Mouse (Mus musculus) layer of hippocampus, adult 18-20 months (tissue): ENCODE data around the gene Slc30a5. TPM values are rescaled to one million over a fixed set of nuclear protein-coding genes. Genes with fewer than 3 reads are reported as not detected.
"Not testable (repeated sequence)": the region's sequence is repeated elsewhere in the genome, so short reads cannot be mapped to it uniquely, and the experiment has no call there.

Experiments
- DNase-seq, 2 experiments: peaks; one replicate each; pipeline ENCODE4 v3.0.0; 2022; ENCODE audit warnings: low spot score in 2 of 2
- total RNA-seq, 2 experiments: library from RNA; stranded (reverse); gene quantifications; 2 replicates each; pipeline ENCODE4 v1.2.3; 2021

Slc30a5 gene
- total RNA-seq, 2 experiments from 2014 or later = 36.6 to 36.8 TPM

DNA sequence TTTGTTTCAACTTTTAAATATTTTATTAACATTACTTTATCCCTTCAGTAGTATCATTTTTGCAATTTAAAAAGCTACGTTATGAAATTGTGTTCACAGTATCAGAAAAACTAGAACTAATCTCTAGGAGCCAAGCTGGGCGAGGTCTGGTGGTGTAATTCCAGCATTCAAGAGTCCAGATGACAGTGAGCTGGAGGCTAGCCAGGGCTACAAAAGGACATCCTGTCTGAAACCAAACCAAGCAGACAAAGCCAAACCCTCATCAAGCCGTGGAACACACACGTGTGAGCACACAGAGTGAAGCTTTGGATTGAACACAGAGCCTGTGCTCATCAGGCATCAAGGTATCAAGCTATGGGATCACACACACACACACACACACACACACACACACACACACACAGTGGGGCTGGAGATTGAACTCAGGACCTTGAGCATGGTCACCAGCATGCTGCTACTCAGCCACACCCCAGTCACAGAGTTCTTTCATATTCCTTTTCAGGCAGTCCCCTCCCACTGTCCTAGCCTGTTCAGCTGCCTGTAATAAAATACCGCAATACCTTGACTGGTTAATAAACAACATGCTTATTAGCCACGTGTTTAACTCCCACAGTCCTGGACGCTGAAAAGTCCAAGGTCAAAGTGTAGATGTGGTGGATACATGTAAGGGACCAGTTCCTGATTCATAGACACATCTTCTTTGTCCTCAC is 9.9 kb upstream of the Slc30a5 start:
- DNase-seq = no peak

DNA sequence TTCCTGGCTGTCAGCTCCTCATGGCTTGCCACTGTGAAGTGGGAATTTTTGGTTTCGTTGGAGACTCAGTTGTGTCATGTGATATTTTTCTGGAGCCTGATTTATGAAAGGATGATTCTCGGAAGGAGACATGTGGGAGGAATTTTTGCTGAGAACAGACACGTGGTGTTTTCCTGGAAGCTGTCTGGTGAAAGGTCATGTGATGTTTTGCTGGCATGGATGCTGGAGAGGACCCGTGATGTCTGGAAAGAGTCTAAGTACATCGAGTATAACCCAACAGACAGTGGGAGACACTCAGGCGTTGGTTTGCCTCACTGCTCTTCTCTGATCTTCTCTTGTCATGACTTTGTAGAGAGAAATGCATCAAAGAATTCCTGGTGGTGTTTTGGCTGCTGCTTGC is 8.5 kb upstream of the Slc30a5 start:
- DNase-seq = no peak

DNA sequence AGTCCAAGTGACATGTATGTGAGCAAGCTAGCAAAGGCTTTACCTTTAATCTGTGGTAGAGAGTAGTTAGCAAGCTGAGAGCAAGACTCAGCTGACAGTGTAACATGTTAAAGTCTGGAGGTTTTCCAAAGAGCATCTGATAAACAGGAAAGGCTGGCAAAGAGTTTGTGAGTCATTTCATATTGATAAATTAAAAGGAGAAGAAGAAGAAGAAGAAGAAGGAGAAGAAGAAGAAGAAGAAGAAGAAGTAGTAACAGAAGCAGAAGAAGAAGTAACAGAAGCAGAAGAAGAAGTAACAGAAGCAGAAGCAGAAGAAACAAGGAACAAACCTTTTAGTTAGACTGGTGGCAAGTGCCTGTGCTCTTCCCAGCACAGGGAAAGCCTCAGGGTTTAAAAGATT is 1.6 kb upstream of the Slc30a5 start:
- no peak for DNase-seq

DNA sequence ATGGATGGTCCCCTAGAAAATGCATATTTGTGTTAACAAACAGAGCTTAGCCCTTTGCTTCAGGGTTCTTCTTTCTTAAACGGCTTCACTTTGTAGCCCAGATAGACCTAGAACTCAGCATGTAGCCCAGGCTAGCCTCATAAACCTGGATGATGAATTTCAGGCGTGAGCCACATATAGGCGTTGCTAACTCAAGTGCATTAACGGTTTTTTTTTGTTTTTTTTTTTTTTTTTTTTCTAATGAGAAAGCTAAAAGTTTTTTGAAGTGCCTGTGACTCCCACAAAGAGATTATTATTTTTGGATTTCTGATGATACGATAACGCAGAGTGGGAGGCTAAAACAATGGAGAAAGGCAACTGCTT is 394 bp upstream of the Slc30a5 start:
- DNase-seq = no peak

DNA sequence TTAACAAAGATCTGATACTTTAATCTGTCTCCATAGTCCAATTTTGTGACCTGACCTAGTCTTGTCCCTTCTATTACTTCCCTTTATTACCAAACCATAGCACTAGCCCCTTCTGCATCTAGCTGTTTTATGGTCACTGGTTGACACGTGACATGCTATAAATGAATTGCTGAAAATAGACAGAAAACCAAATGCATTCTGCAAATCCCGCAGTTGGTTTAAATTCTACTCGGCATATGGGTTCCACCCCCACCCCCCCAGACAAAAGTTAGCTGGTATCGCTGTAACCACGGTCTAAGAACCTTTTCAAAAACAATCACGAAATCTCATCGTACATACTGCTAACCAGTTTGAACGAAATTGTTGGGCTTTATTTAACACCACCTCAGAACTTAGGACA is 1.0 kb downstream of the Slc30a5 start:
- DNase-seq = no peak

DNA sequence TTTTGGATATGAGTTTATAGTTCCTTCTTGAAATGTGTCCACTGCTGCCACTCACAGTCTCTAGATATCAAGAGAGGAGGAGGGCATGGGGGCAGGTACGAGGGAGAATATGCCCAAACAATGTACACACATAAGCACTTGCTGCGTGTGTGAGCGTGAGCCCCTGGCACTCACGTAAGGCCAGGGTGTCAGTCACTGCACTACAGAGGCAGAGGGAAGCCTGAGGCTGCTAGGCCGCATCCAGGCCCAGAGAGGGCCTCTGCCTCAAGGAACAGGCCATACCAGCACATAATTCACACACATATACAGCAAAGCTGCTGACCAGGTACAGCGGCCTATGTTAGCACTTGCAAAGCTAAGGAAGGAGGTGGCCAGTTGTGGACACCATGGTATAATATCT is 2.1 kb downstream of the Slc30a5 start:
- DNase-seq = no peak

DNA sequence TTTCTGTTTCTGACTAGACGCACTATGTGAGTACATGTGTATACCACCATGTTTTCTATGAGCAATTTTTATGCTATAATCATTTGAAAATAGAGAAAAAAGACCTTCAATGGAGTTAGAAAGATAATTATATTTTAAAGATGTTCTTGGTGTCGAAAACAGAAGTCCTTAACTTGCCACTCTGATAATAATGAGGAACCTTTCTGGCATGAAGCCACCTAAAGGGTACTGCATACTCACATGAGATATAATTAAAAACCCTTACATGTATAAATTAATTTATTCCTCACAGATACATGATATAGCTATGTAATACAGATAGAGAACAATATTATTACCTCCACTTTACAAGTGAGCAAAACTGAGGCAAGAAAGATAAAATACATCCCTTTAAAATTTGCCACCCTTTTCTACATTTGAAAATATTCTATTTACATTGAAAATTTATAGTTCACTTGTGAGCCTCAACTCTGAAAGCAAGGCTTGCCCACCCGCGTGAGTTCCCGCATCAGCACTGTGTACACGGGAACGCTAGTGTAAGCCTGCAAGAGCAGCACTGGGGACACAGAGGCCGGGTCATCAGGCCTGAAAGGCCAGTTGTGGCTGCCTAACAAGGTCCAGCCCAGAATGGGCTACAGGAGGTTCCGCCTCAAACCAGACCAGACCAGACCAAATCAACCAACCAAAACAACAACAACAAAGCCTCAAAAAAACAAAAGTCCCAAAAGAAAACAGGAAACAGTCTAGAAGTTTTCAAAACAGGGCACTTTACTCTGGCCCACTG is 7.4 kb downstream of the Slc30a5 start:
- DNase-seq = no peak

- no peak for DNase-seq
These were observed 8.3 kb downstream of the Slc30a5 start for GRCm38 (mm10) chr13:100824916-100825315.

- DNase-seq = no peak
These were observed 8.9 kb downstream of the Slc30a5 start for GRCm38 (mm10) chr13:100824306-100824705.

DNA sequence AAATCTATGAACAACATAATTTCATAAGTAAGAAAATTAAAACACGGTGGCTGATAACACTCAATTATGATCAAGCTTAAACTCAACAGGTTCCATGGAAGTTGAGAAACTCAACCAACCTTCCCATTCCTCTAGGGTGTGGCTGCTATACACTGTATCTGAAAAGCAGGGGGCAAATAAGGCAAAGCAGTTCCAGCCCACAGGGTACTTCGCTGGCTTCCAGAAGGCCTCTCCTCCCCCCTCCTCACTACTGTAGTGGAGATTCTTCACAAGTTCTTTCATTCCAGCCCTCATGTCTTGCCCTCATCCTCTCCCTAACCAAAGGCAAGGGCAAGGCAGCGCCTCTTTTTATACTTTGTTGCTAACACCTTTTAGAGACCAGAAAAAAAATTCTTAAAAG is 9.4 kb downstream of the Slc30a5 start:
- no peak for DNase-seq

GRCm38 (mm10) chr13:100814451-100814850 is 18.8 kb downstream of the Slc30a5 start:
- no peak for DNase-seq

GRCm38 (mm10) chr13:100805776-100806175 is 27.5 kb downstream of the Slc30a5 start:
- no peak for DNase-seq

DNA sequence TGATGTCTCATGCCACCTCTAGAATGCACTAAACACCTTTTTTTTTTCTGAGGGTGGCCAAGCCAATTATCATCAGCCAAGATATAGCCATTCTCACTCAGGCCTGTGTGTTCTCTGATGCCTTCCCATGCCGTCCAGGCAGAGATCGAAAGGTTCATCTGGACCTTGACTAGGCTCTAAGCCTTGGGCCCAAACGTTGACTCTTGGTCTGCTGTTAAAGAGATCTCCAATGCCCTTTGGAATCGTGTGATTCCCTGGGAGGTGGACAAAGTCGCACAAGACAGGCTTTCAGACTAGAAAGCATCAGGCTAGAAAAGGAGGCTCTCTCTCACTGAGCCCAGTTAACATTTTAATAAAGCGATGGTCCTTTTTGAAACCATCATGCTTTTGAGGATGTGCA is 36.1 kb downstream of the Slc30a5 start:
- no peak for DNase-seq

GRCm38 (mm10) chr13:100789083-100789482 is 44.1 kb downstream of the Slc30a5 start:
- no peak for DNase-seq

DNA sequence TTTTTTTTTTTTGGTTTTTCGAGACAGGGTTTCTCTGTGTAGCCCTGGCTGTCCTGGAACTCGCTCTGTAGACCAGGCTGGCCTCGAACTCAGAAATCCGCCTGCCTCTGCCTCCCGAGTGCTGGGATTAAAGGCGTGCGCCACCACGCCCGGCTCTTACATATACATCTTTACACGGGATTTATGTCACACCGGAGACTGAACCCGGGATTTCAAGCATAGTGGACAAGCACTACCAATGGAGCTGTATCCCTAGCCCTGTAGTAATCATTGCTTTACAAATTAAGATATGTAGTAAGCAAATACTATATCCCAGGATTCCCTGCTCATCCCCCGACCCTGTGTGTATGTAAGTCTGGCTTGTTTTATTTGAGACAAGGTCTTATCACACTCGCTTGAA is 45.2 kb downstream of the Slc30a5 start:
- not testable (repeated sequence) for DNase-seq

GRCm38 (mm10) chr13:100787316-100788010 is 45.8 kb downstream of the Slc30a5 start:
- no peak for DNase-seq

DNA sequence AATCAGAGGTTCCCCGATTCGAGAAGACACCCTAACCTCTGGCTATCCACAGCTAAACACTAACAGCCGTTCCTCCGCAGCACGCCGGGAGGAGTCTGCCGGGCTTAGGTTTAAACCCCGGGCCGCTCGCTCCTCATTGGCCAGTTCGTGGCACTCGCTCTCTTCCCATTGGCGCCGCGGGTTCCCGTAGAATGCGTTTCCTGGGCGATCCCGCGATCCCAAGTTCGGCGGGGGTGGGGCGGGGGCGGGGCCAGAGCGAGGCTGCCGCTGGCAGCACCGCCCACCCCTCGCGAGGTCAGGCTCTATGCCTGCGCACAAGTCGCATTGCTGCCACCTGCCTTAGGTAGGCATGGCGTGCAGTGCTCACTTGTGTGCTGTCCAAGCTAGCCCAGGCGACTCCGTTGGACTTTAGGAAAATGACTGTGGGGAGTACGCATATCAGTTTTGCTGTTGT is 46.8 kb downstream of the Slc30a5 start, which contains the start of gene Ccnb1:
TSS of gene Ccnb1 (minus strand) at position 157 of the 454 bp plus-strand sequence.
- peak; percentile 74 to 91 for DNase-seq

DNA sequence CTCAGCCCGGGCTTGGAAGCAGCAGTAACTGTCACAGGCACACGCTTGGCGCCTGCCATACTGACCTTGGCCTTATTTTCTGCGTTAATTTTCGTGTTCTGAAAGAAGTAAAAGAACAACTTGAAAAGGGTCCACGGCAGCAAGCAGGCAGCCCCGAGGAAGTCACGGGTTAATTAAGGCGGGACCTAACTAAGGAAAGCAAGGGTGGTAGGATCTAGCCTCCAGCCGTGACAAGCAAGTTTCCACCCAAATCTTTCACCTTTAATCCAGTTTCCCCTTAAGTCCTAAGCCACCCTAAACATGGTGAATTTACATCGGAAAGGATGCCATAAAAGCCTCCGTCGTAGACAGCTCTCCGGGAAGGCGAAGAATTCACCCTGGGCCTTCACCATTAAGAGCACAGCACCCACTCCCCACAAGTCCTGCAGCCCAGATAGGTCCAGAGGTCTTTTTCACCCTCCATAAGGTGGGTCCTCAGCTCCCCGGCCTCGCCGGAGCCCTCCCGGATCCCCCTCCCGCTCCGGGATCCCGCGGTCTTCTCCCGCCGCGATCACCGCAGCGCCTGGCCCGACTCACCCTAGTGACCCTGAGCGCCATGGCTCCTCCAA is 47.3 kb downstream of the Slc30a5 start:
- DNase-seq = no peak

DNA sequence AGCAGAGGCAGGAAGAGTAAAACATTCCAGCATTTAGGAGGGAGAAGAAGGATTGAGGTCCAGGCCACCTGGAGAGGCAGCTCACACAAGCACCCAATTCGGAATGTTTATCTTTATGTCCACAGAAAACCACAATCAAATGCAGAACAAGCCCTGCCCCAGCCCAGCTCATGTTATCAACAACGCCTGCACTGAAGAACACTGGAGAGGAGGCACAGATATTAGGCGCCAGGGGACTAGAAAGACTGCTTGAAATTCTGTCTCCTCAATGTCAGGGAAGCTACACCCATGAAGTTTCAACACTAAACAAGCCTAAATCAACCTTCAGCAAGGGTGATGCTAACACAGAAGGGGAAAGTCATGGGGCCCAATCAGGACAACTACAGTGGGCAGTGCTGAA is 55.7 kb downstream of the Slc30a5 start:
- no peak for DNase-seq

DNA sequence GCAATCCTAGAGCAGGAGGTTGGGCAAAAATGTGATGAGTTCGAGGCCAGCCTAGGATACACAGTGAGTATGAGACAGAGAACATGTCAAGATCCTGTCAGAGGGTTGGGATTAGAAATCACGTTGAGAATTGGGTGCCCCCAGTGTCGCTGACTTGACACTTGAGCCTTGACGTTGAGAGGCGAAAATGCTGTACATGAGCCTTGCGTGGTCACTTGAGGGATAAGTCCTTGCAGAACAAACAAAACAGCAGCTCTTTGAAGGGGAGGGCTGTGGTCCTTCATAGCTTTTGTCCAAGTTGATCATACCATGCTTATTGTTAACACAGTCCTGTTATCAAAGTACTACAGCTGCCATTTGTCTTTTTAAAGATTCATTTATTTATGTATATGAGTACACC is 56.5 kb downstream of the Slc30a5 start:
- no peak for DNase-seq

GRCm38 (mm10) chr13:100776056-100776419 is 57.2 kb downstream of the Slc30a5 start:
- DNase-seq = no peak
